ENCODE assay signal across 8 mouse cellular contexts in genomic region chr11:58954420-58955142, GRCm38 (mm10). TPM values are rescaled to one million over a fixed set of nuclear protein-coding genes. Genes with fewer than 3 reads are reported as not detected.
DNase-seq lines count a peak whose midpoint lies in the region; ATAC-seq lines count a peak whose summit lies in the region.

Hist3h2a (plus strand) TSS chr11:58954685.
Trim17 (plus strand) TSS chr11:58954685.

- peaks cover 7% of the 10 kb centered on the region; the same call in 1 of the 2 replicates for H3K27me3 ChIP-seq in heart, embryonic 14.5 days (ENCODE audit: control insufficient read depth, insufficient read depth, low read length)
- H3K27me3 ChIP-seq in liver, embryonic 13.5 days: peaks cover 24% of the 10 kb centered on the region
- no peaks in the 10 kb centered on the region for H3K27me3 ChIP-seq in stomach, embryonic 16.5 days (ENCODE audit: control insufficient read depth, insufficient read depth, low read length)

- H3K36me3 ChIP-seq in heart, embryonic 14.5 days (ENCODE audit: control insufficient read depth, insufficient read depth, low read length): peaks cover 22% of the 10 kb centered on the region
- H3K36me3 ChIP-seq in liver, embryonic 13.5 days: peaks cover 23% of the 10 kb centered on the region
- peaks cover 7% of the 10 kb centered on the region for H3K36me3 ChIP-seq in stomach, embryonic 16.5 days (ENCODE audit: control insufficient read depth, insufficient read depth, low read length)

- DNase-seq in c-Kit-negative CD71-positive TER-119-positive erythroid progenitor cells, embryonic 14.5 days (ENCODE audit: low read depth, low spot score): peak; percentile 93
- peak; percentile 74 for DNase-seq in fibroblast of lung, adult 2 months (ENCODE audit: low read depth)
- peak; percentile 93 for DNase-seq in kidney, postnatal 14 days
- DNase-seq in liver, embryonic 13.5 days: peak; percentile 88
- DNase-seq in neural tube, embryonic 10.5 days (ENCODE audit: extremely low spot score, low spot score): peak; percentile 84

- peaks cover 8 to 35% of the 10 kb centered on the region in 2 experiments for H3K4me1 ChIP-seq in heart, embryonic 14.5 days (ENCODE audit: control insufficient read depth in 2 of 2, insufficient read depth in 2 of 2, low read length in 2 of 2)
- H3K4me1 ChIP-seq in liver, embryonic 13.5 days (replicated peaks): peaks cover 58% of the 10 kb centered on the region
- H3K4me1 ChIP-seq in stomach, embryonic 16.5 days (ENCODE audit: control insufficient read depth, insufficient read depth, low read length): peaks cover 29% of the 10 kb centered on the region

- H3K9me3 ChIP-seq in heart, embryonic 14.5 days (ENCODE audit: control insufficient read depth, low read length): no peaks in the 10 kb centered on the region
- no peaks in the 10 kb centered on the region for H3K9me3 ChIP-seq in liver, embryonic 13.5 days (replicated peaks)
- H3K9me3 ChIP-seq in stomach, embryonic 16.5 days (replicated peaks; ENCODE audit: control insufficient read depth, low read length): no peaks in the 10 kb centered on the region

- under 1% methylated on average over 49 of the region's 49 CpGs for WGBS in heart, embryonic 14.5 days
- WGBS in liver, embryonic 13.5 days (ENCODE audit: insufficient replicate concordance): under 1% methylated on average over 49 of the region's 49 CpGs
- WGBS in stomach, embryonic 16.5 days: under 1% methylated on average over 49 of the region's 49 CpGs

- ATAC-seq in CD4-positive, CD25-positive, alpha-beta regulatory T cell, adult 4 months: peak; percentile 94
- peak; percentile 90 for ATAC-seq in heart, embryonic 14.5 days (ENCODE audit: insufficient number of reproducible peaks, insufficient read depth, low FRiP score, low read depth)
- peak; percentile 85 for ATAC-seq in liver, embryonic 13.5 days (ENCODE audit: low read depth)
- peak; percentile 95 for ATAC-seq in stomach, embryonic 16.5 days (ENCODE audit: insufficient read depth, low FRiP score)

- H3K27ac ChIP-seq in heart, embryonic 14.5 days (replicated peaks in 1 of 2; ENCODE audit: control insufficient read depth in 1 of 2, insufficient read depth in 1 of 2, low read depth in 2 of 2, low read length in 2 of 2): peak within 1 kb of the TSS; percentile 96 to 98
- H3K27ac ChIP-seq in liver, embryonic 13.5 days: peak within 1 kb of the TSS; percentile 100
- H3K27ac ChIP-seq in stomach, embryonic 16.5 days (ENCODE audit: low read length): peak within 1 kb of the TSS; percentile 99

- peak within 1 kb of the TSS; percentile 95 for H3K4me2 ChIP-seq in heart, embryonic 14.5 days (ENCODE audit: low read length)
- H3K4me2 ChIP-seq in liver, embryonic 13.5 days: peak within 1 kb of the TSS; percentile 95
- peak within 1 kb of the TSS; percentile 97 for H3K4me2 ChIP-seq in stomach, embryonic 16.5 days (ENCODE audit: low read depth, low read length)

- peak within 1 kb of the TSS; percentile 83 for H3K9ac ChIP-seq in heart, embryonic 14.5 days (ENCODE audit: low read length)
- H3K9ac ChIP-seq in liver, embryonic 13.5 days: peak within 1 kb of the TSS; percentile 99
- H3K9ac ChIP-seq in stomach, embryonic 16.5 days (ENCODE audit: low read length): peak within 1 kb of the TSS; percentile 82

- peak within 1 kb of the TSS; percentile 57 to 63 for H3K4me3 ChIP-seq in heart, embryonic 14.5 days (ENCODE audit: control insufficient read depth in 1 of 2, insufficient read depth in 1 of 2, low read depth in 1 of 2, low read length in 2 of 2)
- peak within 1 kb of the TSS; percentile 93 for H3K4me3 ChIP-seq in liver, embryonic 13.5 days (replicated peaks)
- H3K4me3 ChIP-seq in stomach, embryonic 16.5 days (replicated peaks; ENCODE audit: low read length): peak within 1 kb of the TSS; percentile 61

RNA-seq across cellular contexts. Expression of gene Hist3h2a, which starts in this region (rescaled TPM):
- polyA plus RNA-seq in CD4-positive, CD25-positive, alpha-beta regulatory T cell, adult 4 months (2017; shearing (Covaris generic)): 10 to 100 TPM in 1 of 2 experiments, 1 to 10 TPM in 1; 9.6 to 10.3 TPM
- 34.0 and 40.8 TPM in 2 replicates for polyA plus RNA-seq in heart, embryonic 14.5 days (2014; fragmentation: Nextera tagmentation; extraction: Ambion mirVana)
- 12.3 and 13.7 TPM in 2 replicates for polyA plus RNA-seq in liver, embryonic 13.5 days (2015; fragmentation: Nextera tagmentation; extraction: Ambion mirVana)
- polyA plus RNA-seq in stomach, embryonic 16.5 days (2015; fragmentation: Nextera tagmentation; extraction: Ambion mirVana): 28.1 and 33.0 TPM in 2 replicates

RNA-seq across cellular contexts. Expression of gene Trim17, which starts in this region (rescaled TPM):
- polyA plus RNA-seq in CD4-positive, CD25-positive, alpha-beta regulatory T cell, adult 4 months (2017; shearing (Covaris generic)): under 1 TPM; 0.28 to 0.46 TPM
- polyA plus RNA-seq in heart, embryonic 14.5 days (2014; fragmentation: Nextera tagmentation; extraction: Ambion mirVana): 0.11 and 0.47 TPM in 2 replicates
- polyA plus RNA-seq in liver, embryonic 13.5 days (2015; fragmentation: Nextera tagmentation; extraction: Ambion mirVana): 0.06 and 0.18 TPM in 2 replicates
- 0.17 and 0.27 TPM in 2 replicates for polyA plus RNA-seq in stomach, embryonic 16.5 days (2015; fragmentation: Nextera tagmentation; extraction: Ambion mirVana)

Comparison
In these comparisons a context has a peak if more than half of its experiments do, and no peak if none do; other contexts are left out.
1. Peak in every context shown above with its lines: DNase-seq, ATAC-seq, H3K4me3 ChIP-seq and H3K27ac ChIP-seq.